Mouse (Mus musculus): ENCODE measurements around the gene Kmt2c. TPM values are rescaled to one million over a fixed set of nuclear protein-coding genes. Genes with fewer than 3 reads are reported as not detected.

Gene Kmt2c
- polyA plus RNA-seq, 1 experiment from 2014 or later: 8.1 TPM

DNA sequence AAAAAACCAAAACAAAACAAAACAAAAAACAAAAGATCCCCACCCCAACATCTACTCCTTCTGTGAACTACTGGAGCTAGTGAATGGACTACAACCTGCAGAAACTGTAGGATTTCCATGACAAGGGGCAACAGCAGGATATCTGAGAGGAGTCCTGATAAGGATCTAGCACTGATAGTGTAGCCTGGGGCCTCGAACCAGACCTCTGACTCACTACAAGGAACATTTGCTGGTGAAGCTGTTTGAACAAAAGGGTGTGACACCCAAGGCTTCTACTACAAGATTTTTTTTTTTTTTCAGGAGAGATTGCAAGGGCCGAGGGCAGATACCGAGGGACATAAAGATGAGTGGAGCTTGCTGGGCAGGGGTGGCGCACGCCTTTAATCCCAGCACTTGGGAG lies 34.7 kb upstream of the Kmt2c start:
- no peak overlapping the region for H3K9ac ChIP-seq (ENCODE audit: low read depth, low read length)
- H3K4me2 ChIP-seq (ENCODE audit: low read depth, low read length): no peak overlapping the region
- H3K36me3 ChIP-seq (ENCODE audit: control insufficient read depth, insufficient read depth, low read length): no peaks in the 10 kb centered on the region
- 75% methylated on average over 5 of the region's 5 CpGs for WGBS
- no peak overlapping the region for H3K4me3 ChIP-seq (ENCODE audit: low read length)
- H3K27ac ChIP-seq (ENCODE audit: low read length): no peak overlapping the region
- no peaks in the 10 kb centered on the region for H3K27me3 ChIP-seq (replicated peaks; ENCODE audit: control insufficient read depth, insufficient read depth, low read length)
- H3K9me3 ChIP-seq (ENCODE audit: control insufficient read depth, low read length): no peaks in the 10 kb centered on the region
- no peak for ATAC-seq
- 0 out of 2 replicates have a peak, but pooled peaks cover 3% of the 10 kb centered on the region for H3K4me1 ChIP-seq (ENCODE audit: control insufficient read depth, insufficient read depth, low read length)

DNA sequence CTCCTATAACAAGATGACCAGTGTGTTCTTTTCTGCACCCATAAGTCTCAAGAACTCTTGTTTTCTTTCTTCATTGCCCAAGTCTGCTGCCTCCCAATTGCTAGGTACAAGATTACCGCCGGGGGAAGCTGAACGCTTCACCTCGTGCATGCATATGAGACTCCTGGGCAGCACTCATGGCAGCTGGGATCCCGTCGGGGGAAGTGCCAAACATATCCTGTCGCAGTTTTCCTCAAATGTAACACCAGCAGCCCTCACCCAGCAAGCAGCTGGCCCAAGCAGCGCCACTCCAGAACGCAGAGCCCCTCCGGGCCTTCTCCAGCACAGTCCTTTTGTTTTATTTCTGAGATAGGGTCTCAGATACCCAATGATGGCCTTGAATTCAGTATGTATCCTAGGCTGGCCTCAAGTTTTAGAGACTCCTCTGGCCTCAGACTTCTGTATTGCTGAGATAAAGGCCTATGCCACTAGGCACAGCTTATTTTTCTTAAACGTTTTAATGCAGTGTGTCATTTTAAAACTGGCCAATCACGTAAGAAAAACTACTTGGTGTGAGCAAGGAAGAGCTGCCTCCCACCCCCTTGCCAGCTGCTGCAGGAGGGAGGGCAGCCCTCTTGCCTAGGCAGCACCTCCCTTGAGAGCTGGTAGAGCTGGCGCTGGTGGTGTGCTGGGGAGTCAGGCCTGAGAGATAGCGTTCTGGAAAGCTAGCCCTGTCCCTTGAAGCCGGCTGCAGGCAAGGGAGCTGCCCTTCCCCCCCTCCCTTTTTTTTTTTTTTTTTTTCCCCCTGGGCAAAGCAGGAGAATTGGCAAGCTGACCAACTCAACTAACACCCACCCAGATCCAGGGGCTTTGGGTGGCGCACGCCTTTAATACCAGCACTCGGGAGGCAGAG lies 33.9 kb upstream of the Kmt2c start:
- Histone ChIP-seq H3K4me1 (ENCODE audit: control insufficient read depth, insufficient read depth, low read length) (peaks cover 7% of the 10 kb centered on the region), H3K4me2 (ENCODE audit: low read depth, low read length) (no peak overlapping the region), H3K9me3 (ENCODE audit: control insufficient read depth, low read length) (no peaks in the 10 kb centered on the region), H3K27ac (ENCODE audit: low read length) (no peak overlapping the region), H3K9ac (ENCODE audit: low read depth, low read length) (no peak overlapping the region), H3K36me3 (ENCODE audit: control insufficient read depth, insufficient read depth, low read length) (no peaks in the 10 kb centered on the region), H3K4me3 (ENCODE audit: low read length) (no peak overlapping the region), H3K27me3 (replicated peaks; ENCODE audit: control insufficient read depth, insufficient read depth, low read length) (no peaks in the 10 kb centered on the region)
- WGBS: 61% methylated on average over 18 of the region's 18 CpGs
- ATAC-seq: no peak

DNA sequence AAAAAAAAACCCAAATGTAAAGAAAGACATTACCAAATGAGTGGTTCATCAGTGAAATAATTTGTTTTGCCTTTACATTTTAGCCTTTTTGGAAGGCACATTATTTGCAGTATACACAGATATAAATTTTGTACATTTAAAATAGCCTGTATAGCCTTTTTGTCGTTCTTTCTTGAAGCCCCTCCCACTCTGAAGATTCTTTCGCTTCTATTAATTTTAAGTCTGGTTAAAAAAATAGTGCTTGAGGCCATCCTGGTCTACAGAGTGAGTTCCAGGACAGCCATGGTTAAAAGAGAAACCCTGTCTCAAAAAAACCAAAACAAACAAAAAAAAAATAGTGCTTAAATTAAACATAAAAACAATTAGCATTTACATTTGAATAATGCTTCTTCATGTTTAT lies 32.0 kb upstream of the Kmt2c start:
- 0 out of 2 replicates have a peak overlapping the region, but pooled peaks have one; percentile 52 for H3K4me2 ChIP-seq (ENCODE audit: low read depth, low read length)
- H3K9ac ChIP-seq (ENCODE audit: low read depth, low read length): no peak overlapping the region; the same call in 1 of the 2 replicates
- H3K9me3 ChIP-seq (ENCODE audit: control insufficient read depth, low read length): no peaks in the 10 kb centered on the region
- no peaks in the 10 kb centered on the region for H3K36me3 ChIP-seq (ENCODE audit: control insufficient read depth, insufficient read depth, low read length)
- ATAC-seq: no peak
- no peak overlapping the region for H3K4me3 ChIP-seq (ENCODE audit: low read length)
- H3K4me1 ChIP-seq (ENCODE audit: control insufficient read depth, insufficient read depth, low read length): peaks cover 18% of the 10 kb centered on the region
- 17% methylated on average over 2 of the region's 2 CpGs for WGBS
- no peaks in the 10 kb centered on the region for H3K27me3 ChIP-seq (replicated peaks; ENCODE audit: control insufficient read depth, insufficient read depth, low read length)
- no peak overlapping the region for H3K27ac ChIP-seq (ENCODE audit: low read length)

DNA sequence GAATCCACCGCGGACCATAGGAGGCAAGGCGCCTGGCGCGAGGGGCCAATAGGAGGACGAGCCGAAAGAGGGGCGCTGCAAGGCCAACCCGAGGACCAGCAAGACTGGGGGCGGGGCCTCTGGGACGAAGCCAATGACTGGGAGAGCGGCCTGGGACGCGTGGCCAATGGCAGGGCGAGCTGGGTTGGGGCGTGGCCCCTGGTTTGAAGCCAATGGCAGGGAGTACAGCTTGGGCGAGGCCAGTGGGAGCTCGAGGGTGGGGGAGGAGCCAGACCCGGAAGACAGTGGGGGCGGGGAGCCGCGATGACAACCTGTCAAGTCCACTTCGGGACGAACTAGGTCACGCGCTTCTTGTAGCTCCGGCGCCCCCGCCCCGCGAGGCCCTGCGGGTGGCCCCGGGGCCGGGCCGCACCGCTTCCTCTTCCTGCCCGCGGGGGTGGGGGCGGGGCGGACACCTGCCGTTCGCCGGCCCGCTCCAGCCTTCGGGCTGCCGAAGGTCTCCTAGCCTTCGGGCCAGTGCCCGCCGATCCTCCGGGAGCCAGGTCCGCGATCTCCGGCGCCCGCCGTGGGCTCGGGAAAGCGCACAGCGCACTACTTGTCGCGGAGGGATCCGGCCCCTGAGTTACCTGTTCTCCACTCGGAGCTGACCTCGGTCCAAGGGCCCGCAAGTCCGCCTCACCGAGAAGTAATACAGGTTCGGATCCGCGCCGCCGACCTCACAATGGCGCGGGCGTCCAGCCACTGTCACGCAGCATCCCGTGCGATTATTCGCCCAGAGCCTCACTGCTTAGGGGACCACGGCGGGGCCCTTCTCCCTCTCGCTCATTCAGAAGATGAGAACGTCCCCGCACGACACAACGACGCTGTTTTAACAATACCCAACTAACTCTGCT lies 31.2 kb upstream of the Kmt2c start:
- no peaks in the 10 kb centered on the region for H3K9me3 ChIP-seq (ENCODE audit: control insufficient read depth, low read length)
- peak overlapping the region; percentile 87 for H3K9ac ChIP-seq (ENCODE audit: low read depth, low read length)
- H3K4me1 ChIP-seq (ENCODE audit: control insufficient read depth, insufficient read depth, low read length): peaks cover 18% of the 10 kb centered on the region
- under 1% methylated on average over 87 of the region's 87 CpGs for WGBS
- no peaks in the 10 kb centered on the region for H3K36me3 ChIP-seq (ENCODE audit: control insufficient read depth, insufficient read depth, low read length)
- peak overlapping the region; percentile 99 for H3K27ac ChIP-seq (ENCODE audit: low read length)
- H3K4me3 ChIP-seq (ENCODE audit: low read length): peak overlapping the region; percentile 77
- no peaks in the 10 kb centered on the region for H3K27me3 ChIP-seq (replicated peaks; ENCODE audit: control insufficient read depth, insufficient read depth, low read length)
- H3K4me2 ChIP-seq (ENCODE audit: low read depth, low read length): peak overlapping the region; percentile 62
- ATAC-seq: peak; percentile 98

DNA sequence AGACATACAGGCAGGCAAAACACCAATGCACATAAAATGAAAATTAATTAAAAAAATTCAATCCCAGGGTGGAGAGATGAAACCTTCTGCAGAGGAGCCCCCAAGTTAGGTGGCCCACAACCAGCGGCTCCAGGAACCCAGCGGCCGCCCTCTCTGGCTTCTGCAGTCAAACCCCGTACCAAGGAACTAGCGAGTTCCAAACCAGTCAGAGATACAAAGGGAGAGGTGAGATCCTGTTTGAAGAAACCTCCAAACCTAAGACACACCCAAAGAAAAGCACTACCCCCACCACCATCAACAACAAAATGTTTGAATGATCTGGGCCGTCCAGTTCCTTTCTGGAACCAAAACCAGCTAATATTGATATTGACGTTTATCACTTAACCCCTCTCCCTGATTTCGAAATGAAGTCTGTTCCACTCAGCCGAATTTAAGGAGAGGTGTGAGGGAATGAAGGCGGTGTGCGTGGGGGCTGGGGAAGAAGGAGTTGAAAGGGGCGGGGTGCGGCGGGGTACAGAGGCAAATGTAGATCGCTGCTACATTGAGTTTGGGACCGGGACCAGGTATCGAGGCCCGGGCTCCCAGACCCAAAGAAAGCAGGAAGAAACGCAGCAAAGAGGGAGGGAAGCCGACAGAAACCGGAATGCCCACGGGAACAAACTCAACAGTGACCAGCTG lies 30.4 kb upstream of the Kmt2c start:
- Histone ChIP-seq H3K4me2 (ENCODE audit: low read depth, low read length) (peak overlapping the region; percentile 62), H3K4me3 (ENCODE audit: low read length) (peak overlapping the region; percentile 77), H3K4me1 (ENCODE audit: control insufficient read depth, insufficient read depth, low read length) (peaks cover 18% of the 10 kb centered on the region), H3K27me3 (replicated peaks; ENCODE audit: control insufficient read depth, insufficient read depth, low read length) (no peaks in the 10 kb centered on the region), H3K9ac (ENCODE audit: low read depth, low read length) (peak overlapping the region; percentile 87), H3K36me3 (ENCODE audit: control insufficient read depth, insufficient read depth, low read length) (no peaks in the 10 kb centered on the region), H3K27ac (ENCODE audit: low read length) (peak overlapping the region; percentile 80), H3K9me3 (ENCODE audit: control insufficient read depth, low read length) (no peaks in the 10 kb centered on the region)
- 7% methylated on average over 22 of the region's 22 CpGs for WGBS
- peak; percentile 39 for ATAC-seq

DNA sequence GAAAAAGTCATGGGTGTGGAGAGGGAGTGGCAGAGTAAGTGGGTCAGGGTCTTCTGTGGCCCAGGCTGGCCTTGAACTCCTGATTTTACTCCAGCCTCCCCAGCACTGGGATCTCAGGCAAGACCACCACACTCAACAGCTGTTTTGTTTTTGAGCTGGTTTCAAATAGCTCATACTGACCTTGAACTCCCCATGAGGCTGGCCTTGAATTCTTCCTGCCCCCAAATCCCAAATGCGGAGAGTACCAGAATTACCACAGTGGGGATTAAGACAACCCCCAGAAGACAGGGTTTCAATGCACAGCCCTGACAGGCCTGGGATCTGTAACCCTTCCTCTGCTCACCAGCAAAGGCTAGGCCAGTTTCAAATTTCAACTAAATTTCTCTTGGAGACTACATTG lies 29.4 kb upstream of the Kmt2c start:
- no peaks in the 10 kb centered on the region for H3K36me3 ChIP-seq (ENCODE audit: control insufficient read depth, insufficient read depth, low read length)
- H3K4me1 ChIP-seq (ENCODE audit: control insufficient read depth, insufficient read depth, low read length): peaks cover 18% of the 10 kb centered on the region
- peak overlapping the region; percentile 19; the same call in 1 of the 2 replicates for H3K27ac ChIP-seq (ENCODE audit: low read length)
- no peak overlapping the region for H3K9ac ChIP-seq (ENCODE audit: low read depth, low read length)
- ATAC-seq: no peak
- 70% methylated on average over 1 of the region's 1 CpGs for WGBS
- no peak overlapping the region for H3K4me3 ChIP-seq (ENCODE audit: low read length)
- H3K4me2 ChIP-seq (ENCODE audit: low read depth, low read length): no peak overlapping the region
- no peaks in the 10 kb centered on the region for H3K27me3 ChIP-seq (replicated peaks; ENCODE audit: control insufficient read depth, insufficient read depth, low read length)
- no peaks in the 10 kb centered on the region for H3K9me3 ChIP-seq (ENCODE audit: control insufficient read depth, low read length)

DNA sequence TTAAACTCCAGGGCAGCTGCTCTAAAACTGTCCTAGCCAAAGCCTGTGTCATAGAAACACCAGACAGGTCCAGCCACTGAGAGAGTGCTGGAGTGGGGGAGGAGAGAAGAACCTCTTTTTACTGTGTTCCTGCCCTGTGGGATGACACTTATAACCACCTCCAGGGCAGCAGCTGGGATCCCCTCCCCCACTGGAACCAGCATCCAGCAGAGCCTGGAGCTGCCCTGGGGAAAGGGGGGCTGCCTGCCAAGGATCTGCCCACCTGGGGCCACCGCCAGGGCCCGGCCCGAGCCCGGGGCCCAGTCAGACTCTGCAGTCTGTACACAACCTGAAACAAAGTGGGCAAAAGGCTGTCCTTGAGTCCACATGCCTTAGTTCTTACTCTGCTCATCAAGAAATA lies 28.3 kb upstream of the Kmt2c start:
- Histone ChIP-seq H3K4me3 (ENCODE audit: low read length) (no peak overlapping the region), H3K9ac (ENCODE audit: low read depth, low read length) (no peak overlapping the region), H3K36me3 (ENCODE audit: control insufficient read depth, insufficient read depth, low read length) (no peaks in the 10 kb centered on the region), H3K4me1 (ENCODE audit: control insufficient read depth, insufficient read depth, low read length) (peaks cover 18% of the 10 kb centered on the region), H3K4me2 (ENCODE audit: low read depth, low read length) (no peak overlapping the region), H3K27ac (ENCODE audit: low read length) (peak overlapping the region; percentile 59), H3K9me3 (ENCODE audit: control insufficient read depth, low read length) (no peaks in the 10 kb centered on the region), H3K27me3 (replicated peaks; ENCODE audit: control insufficient read depth, insufficient read depth, low read length) (no peaks in the 10 kb centered on the region)
- WGBS: 36% methylated on average over 4 of the region's 4 CpGs
- ATAC-seq: no peak

DNA sequence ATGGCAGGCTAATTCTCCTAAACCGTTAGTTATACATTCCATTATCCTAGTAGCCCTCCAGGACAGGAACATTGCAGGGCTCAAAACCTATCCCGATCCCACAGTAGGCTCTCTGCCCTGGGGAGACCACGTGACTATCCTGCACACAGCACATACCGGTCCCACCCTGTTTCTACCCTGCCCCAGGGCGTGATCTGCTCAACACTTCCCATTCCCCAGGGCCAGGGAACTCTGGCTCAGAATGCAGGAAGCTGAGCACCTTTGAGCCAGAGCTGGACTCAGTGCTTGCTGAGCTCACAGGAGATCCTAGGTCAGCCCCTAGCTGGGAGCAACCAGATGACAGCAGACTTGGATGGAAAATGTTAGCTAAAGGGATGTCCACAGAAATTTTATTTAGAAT lies 27.5 kb upstream of the Kmt2c start:
- 37% methylated on average over 5 of the region's 5 CpGs for WGBS
- Histone ChIP-seq H3K9ac (ENCODE audit: low read depth, low read length) (no peak overlapping the region), H3K9me3 (ENCODE audit: control insufficient read depth, low read length) (no peaks in the 10 kb centered on the region), H3K4me3 (ENCODE audit: low read length) (no peak overlapping the region), H3K4me1 (ENCODE audit: control insufficient read depth, insufficient read depth, low read length) (peaks cover 18% of the 10 kb centered on the region), H3K27me3 (replicated peaks; ENCODE audit: control insufficient read depth, insufficient read depth, low read length) (no peaks in the 10 kb centered on the region), H3K4me2 (ENCODE audit: low read depth, low read length) (no peak overlapping the region), H3K36me3 (ENCODE audit: control insufficient read depth, insufficient read depth, low read length) (no peaks in the 10 kb centered on the region), H3K27ac (ENCODE audit: low read length) (peak overlapping the region; percentile 59; the same call in 1 of the 2 replicates)
- ATAC-seq: peak; percentile 31

DNA sequence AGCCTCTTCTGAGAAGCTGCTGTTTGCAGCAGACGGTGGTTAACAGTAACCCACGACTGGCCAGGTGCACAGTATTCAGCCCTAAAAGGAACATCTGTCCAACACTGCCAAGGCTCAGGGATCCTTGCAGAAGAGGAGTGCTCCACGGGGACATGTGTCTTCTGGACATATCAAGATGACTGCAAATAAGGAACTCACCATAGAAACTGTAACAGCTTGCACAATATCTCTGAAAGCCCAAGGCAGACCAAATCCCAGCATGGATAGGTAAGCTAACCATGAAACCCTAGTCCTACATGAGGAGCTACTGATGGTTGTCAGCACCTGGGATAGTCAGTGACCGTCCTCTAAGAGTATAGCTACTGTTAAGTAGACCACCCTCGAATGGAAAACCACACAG lies 22.9 kb upstream of the Kmt2c start:
- Histone ChIP-seq H3K27me3 (replicated peaks; ENCODE audit: control insufficient read depth, insufficient read depth, low read length) (no peaks in the 10 kb centered on the region), H3K9me3 (ENCODE audit: control insufficient read depth, low read length) (no peaks in the 10 kb centered on the region), H3K27ac (ENCODE audit: low read length) (no peak overlapping the region), H3K4me3 (ENCODE audit: low read length) (no peak overlapping the region), H3K9ac (ENCODE audit: low read depth, low read length) (no peak overlapping the region), H3K4me2 (ENCODE audit: low read depth, low read length) (no peak overlapping the region), H3K36me3 (ENCODE audit: control insufficient read depth, insufficient read depth, low read length) (no peaks in the 10 kb centered on the region), H3K4me1 (ENCODE audit: control insufficient read depth, insufficient read depth, low read length) (peaks cover 2% of the 10 kb centered on the region)
- WGBS: 77% methylated on average over 5 of the region's 5 CpGs
- ATAC-seq: no peak

All from intestine, embryonic 16.5 days (tissue).